8 mouse cellular contexts compared by ENCODE assay signal in the genomic region with DNA sequence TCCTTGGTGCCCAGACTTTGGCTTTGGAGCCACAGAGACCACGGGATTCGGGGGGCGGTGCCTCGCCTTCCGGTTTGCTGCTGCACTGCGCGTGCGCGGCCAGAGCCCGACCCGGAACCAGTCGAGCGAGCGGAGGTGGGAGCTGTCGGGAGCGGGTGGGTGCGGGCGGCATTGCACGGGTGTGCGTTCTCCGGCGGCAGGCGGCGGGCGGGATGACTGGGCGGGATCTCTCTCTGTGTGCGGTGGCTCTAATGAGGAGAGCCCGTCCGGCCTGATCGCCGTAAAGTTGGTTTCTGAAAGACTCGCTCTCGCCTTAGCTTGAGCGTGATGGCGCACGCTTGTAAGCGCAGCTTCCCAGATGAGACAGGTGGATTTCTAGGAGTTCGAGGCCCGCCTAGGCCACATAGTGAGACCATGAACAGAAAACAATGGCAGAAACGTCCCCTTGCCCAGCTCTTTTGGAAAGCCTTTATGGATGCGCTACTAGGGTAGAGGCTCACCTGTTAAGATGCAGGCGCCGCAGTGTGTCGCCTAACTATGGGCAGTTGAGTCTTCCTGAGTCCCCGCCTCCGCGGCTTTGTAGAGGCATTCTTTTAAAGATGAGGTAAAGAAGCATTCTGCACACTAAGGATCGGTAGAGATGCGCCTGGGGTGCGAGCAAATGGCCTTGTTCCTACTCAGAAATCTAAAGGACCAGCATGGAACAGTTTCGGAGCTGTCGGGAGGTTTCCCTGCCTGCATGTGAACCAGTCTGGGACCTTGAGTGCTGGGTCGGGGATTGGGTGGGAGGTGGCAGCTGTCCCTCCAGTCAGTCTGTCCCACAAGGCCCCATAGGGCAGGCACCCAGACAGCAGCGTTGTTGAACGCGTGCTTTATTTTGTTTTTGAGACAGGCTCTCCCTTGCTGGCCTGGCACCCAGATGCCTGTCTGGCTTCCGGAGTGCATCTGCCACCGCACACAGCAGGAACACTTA. TPM values are rescaled to one million over a fixed set of nuclear protein-coding genes. Genes with fewer than 3 reads are reported as not detected.
A peak's percentile ranks its signal among the peaks of the same experiment; 100 is the strongest.
DNase-seq lines count a peak whose midpoint lies in the region; ATAC-seq lines count a peak whose summit lies in the region.

A gene (plus strand): TSS at position 108 of the 973 bp plus-strand sequence.

- peak; percentile 96 for ATAC-seq in forebrain, embryonic 11.5 days (replicated peaks; ENCODE audit: low FRiP score)
- peak; percentile 97 for ATAC-seq in heart, embryonic 16.5 days (replicated peaks; ENCODE audit: extremely low read depth, insufficient read depth, low FRiP score)
- ATAC-seq in liver, embryonic 15.5 days (ENCODE audit: insufficient read depth): peak; percentile 95
- ATAC-seq in neural tube, embryonic 12.5 days (ENCODE audit: low FRiP score, low read depth): peak; percentile 97

- peak within 1 kb of the TSS; percentile 83 for H3K4me2 ChIP-seq in forebrain, embryonic 11.5 days (ENCODE audit: low read depth, low read length, severe bottlenecking)
- H3K4me2 ChIP-seq in heart, embryonic 16.5 days (ENCODE audit: low read depth, low read length): peak within 1 kb of the TSS; percentile 96
- H3K4me2 ChIP-seq in liver, embryonic 15.5 days: peak within 1 kb of the TSS; percentile 84
- H3K4me2 ChIP-seq in neural tube, embryonic 12.5 days (replicated peaks): peak within 1 kb of the TSS; percentile 91

- peak within 1 kb of the TSS; percentile 81 for H3K9ac ChIP-seq in forebrain, embryonic 11.5 days (ENCODE audit: low read length)
- H3K9ac ChIP-seq in heart, embryonic 16.5 days (ENCODE audit: low read length): peak within 1 kb of the TSS; percentile 83
- H3K9ac ChIP-seq in liver, embryonic 15.5 days: peak within 1 kb of the TSS; percentile 72
- peak within 1 kb of the TSS; percentile 68 for H3K9ac ChIP-seq in neural tube, embryonic 12.5 days

- H3K36me3 ChIP-seq in forebrain, embryonic 11.5 days (ENCODE audit: control insufficient read depth, insufficient read depth, low read length): peaks cover 2% of the 10 kb centered on the region; the same call in 1 of the 2 replicates
- H3K36me3 ChIP-seq in heart, embryonic 16.5 days (ENCODE audit: control insufficient read depth, insufficient read depth): peaks cover 4% of the 10 kb centered on the region; the same call in 1 of the 2 replicates
- peaks cover 7% of the 10 kb centered on the region; the same call in 1 of the 2 replicates for H3K36me3 ChIP-seq in liver, embryonic 15.5 days (replicated peaks)
- peaks cover 20% of the 10 kb centered on the region for H3K36me3 ChIP-seq in neural tube, embryonic 12.5 days

- H3K9me3 ChIP-seq in forebrain, embryonic 11.5 days (ENCODE audit: control insufficient read depth, low read length): no peaks in the 10 kb centered on the region
- no peaks in the 10 kb centered on the region for H3K9me3 ChIP-seq in heart, embryonic 16.5 days (replicated peaks; ENCODE audit: control insufficient read depth, low read length)
- no peaks in the 10 kb centered on the region for H3K9me3 ChIP-seq in liver, embryonic 15.5 days (replicated peaks)
- no peaks in the 10 kb centered on the region for H3K9me3 ChIP-seq in neural tube, embryonic 12.5 days

- WGBS in forebrain, embryonic 11.5 days: 6% methylated on average over 58 of the region's 58 CpGs
- WGBS in heart, embryonic 16.5 days: 6% methylated on average over 52 of the region's 58 CpGs
- WGBS in liver, embryonic 15.5 days (ENCODE audit: insufficient replicate concordance): 6% methylated on average over 58 of the region's 58 CpGs
- WGBS in neural tube, embryonic 12.5 days: 6% methylated on average over 58 of the region's 58 CpGs

- peak within 1 kb of the TSS; percentile 75 for H3K27ac ChIP-seq in forebrain, embryonic 11.5 days (ENCODE audit: low read depth, low read length)
- peak within 1 kb of the TSS; percentile 85 for H3K27ac ChIP-seq in heart, embryonic 16.5 days (ENCODE audit: low read length)
- H3K27ac ChIP-seq in liver, embryonic 15.5 days (replicated peaks): peak within 1 kb of the TSS; percentile 67
- H3K27ac ChIP-seq in neural tube, embryonic 12.5 days: peak within 1 kb of the TSS; percentile 51; the same call in 1 of the 2 replicates

- peak within 1 kb of the TSS; percentile 73 for H3K4me3 ChIP-seq in forebrain, embryonic 11.5 days (ENCODE audit: low read depth, low read length)
- H3K4me3 ChIP-seq in heart, embryonic 16.5 days (ENCODE audit: low read length): peak within 1 kb of the TSS; percentile 86
- H3K4me3 ChIP-seq in liver, embryonic 15.5 days (replicated peaks): peak within 1 kb of the TSS; percentile 85
- H3K4me3 ChIP-seq in neural tube, embryonic 12.5 days: peak within 1 kb of the TSS; percentile 68

- no peaks in the 10 kb centered on the region for H3K27me3 ChIP-seq in forebrain, embryonic 11.5 days (ENCODE audit: control insufficient read depth, insufficient read depth, low read length)
- H3K27me3 ChIP-seq in heart, embryonic 16.5 days (ENCODE audit: control insufficient read depth, insufficient read depth, low read length): no peaks in the 10 kb centered on the region
- no peaks in the 10 kb centered on the region for H3K27me3 ChIP-seq in liver, embryonic 15.5 days
- no peaks in the 10 kb centered on the region for H3K27me3 ChIP-seq in neural tube, embryonic 12.5 days (replicated peaks)

- peaks cover 7% of the 10 kb centered on the region; the same call in 1 of the 2 replicates for H3K4me1 ChIP-seq in forebrain, embryonic 11.5 days (replicated peaks; ENCODE audit: control insufficient read depth, insufficient read depth, low read length)
- H3K4me1 ChIP-seq in heart, embryonic 16.5 days (ENCODE audit: control insufficient read depth, insufficient read depth, low read length): peaks cover 9% of the 10 kb centered on the region
- H3K4me1 ChIP-seq in liver, embryonic 15.5 days (replicated peaks): peaks cover 25% of the 10 kb centered on the region
- H3K4me1 ChIP-seq in neural tube, embryonic 12.5 days: peaks cover 10% of the 10 kb centered on the region

- DNase-seq in CD8-positive naive resting alpha-beta T cell, adult 2 months (ENCODE audit: low read depth in 2 of 2, low spot score in 2 of 2): peak; percentile 89 to 92
- DNase-seq in c-Kit-positive CD71-negative TER-119-negative erythroid progenitor cells, embryonic 14.5 days (ENCODE audit: low read depth): peak; percentile 75
- DNase-seq in forebrain, embryonic 11.5 days (ENCODE audit: low spot score): peak; percentile 96
- peak; percentile 95 to 97 for DNase-seq in kidney, postnatal 36 days
- peak; percentile 84 for DNase-seq in telencephalon, adult 2 months (ENCODE audit: low read depth, low spot score)

RNA-seq across cellular contexts. Expression of the gene that starts here (rescaled TPM):
- 32.3 and 34.8 TPM in 2 replicates for polyA plus RNA-seq in forebrain, embryonic 11.5 days (2014; fragmentation: Nextera tagmentation; extraction: Ambion mirVana)
- 30.2 and 30.8 TPM in 2 replicates for polyA plus RNA-seq in heart, embryonic 16.5 days (2015; fragmentation: Nextera tagmentation; extraction: Ambion mirVana)
- 11.1 and 12.5 TPM in 2 replicates for polyA plus RNA-seq in liver, embryonic 15.5 days (2015; fragmentation: Nextera tagmentation; extraction: Ambion mirVana)
- polyA plus RNA-seq in neural tube, embryonic 12.5 days (2016; fragmentation: Nextera tagmentation; extraction: Ambion mirVana): 30.0 and 32.4 TPM in 2 replicates

Comparison
In these comparisons a context has a peak if more than half of its experiments do, and no peak if none do; other contexts are left out.
1. Peak in every context shown above with its lines: DNase-seq, ATAC-seq, H3K4me3 ChIP-seq and H3K27ac ChIP-seq.